Mouse (Mus musculus): ENCODE measurements around the gene Troap. TPM values are rescaled to one million over a fixed set of nuclear protein-coding genes. Genes with fewer than 3 reads are reported as not detected.

Gene Troap
- polyA plus RNA-seq, 2 experiments: 22.1 to 41.5 TPM

DNA sequence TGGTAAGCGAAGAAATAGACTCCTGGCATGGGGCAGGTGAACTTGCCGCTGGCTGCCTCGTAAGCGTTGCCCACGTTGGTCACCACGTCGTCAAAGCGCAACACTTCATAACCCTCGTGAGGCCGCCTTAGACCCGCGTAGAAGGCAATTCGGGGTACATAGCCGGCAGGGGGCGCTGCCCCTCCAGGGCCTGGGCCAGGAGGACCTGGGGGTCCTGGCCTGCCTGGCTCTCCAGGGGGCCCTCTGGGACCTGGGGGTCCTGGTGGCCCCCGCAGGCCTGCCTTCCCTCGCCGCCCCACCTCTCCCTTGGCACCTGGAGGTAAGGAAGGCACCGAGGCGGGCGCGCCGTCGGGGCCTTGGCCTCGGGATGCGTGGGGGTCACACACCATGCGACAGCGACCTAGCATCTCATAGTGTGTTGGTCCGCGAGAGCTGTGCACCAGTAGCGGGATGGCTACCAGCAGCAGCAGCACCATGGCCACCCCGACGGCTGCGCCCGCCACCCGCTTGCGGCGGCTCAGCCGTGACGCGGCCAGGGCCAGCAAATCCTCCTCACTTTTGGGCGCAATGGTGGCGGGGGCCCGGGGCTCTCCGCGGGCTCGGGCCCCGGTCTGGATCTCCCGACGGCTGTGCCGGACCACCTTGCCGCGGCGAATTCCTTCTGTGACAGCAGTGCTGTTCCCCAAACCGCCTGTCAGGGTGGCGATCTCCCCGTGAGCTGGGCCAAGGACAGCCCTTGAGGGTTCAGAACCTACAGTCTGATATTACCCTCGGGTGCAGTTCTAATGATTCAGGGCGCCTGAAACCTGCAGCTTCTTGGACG, 13.1 kb downstream of the Troap start, which contains the start of gene C1ql4:
TSS of gene C1ql4 (minus strand) at position 565 of the 823 bp plus-strand sequence.
- H3K9ac ChIP-seq (ENCODE audit: low read depth, low read length, severe bottlenecking): peak within 1 kb of the TSS; percentile 21; the same call in 1 of the 2 replicates
- H3K27ac ChIP-seq (replicated peaks; ENCODE audit: low read depth, low read length): no peak within 1 kb of the TSS
- ATAC-seq (ENCODE audit: low FRiP score, low read depth) (no peak), DNase-seq (ENCODE audit: low spot score) (no peak)
- peaks cover 9% of the 10 kb centered on the region for H3K36me3 ChIP-seq (ENCODE audit: control insufficient read depth, insufficient read depth, low read length)
- H3K27me3 ChIP-seq (ENCODE audit: control insufficient read depth, insufficient read depth, low read length): peaks cover 86% of the 10 kb centered on the region
- peak within 1 kb of the TSS; percentile 29 for H3K4me3 ChIP-seq (replicated peaks; ENCODE audit: low read length)
- no peak for TF ChIP-seq POLR2A (IDR thresholded peaks at IDR 0.05; ENCODE audit: borderline replicate concordance, extremely low read depth, insufficient read depth, insufficient read length)
- peaks cover 3% of the 10 kb centered on the region; the same call in 1 of the 2 replicates for H3K4me1 ChIP-seq (ENCODE audit: control insufficient read depth, insufficient read depth, low read length)
- H3K9me3 ChIP-seq (ENCODE audit: control insufficient read depth, low read length): no peaks in the 10 kb centered on the region
- peak within 1 kb of the TSS; percentile 46 for H3K4me2 ChIP-seq (replicated peaks; ENCODE audit: low read depth, low read length, severe bottlenecking)
- WGBS: 8% methylated on average over 50 of the region's 60 CpGs

DNA sequence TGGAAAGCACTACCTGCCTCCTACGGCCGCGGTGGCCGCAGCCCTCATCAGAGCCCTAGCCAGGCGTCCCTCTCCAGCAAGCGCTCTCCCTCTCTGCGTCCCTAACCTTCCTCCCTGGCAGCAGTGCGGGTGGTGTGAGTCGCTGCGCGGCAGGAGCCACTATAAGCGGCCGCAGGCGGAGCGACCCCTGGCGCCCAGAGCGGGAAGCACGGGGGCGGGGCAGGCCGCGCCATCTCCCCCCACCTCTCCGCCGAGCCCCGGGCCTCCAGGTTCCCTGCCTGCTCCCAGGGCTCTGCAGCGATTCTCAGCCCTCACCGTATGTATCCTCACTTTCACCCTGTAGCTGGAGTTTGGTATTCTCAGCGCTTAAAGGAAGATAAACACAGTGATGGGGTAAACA, 13.9 kb downstream of the Troap start:
- ATAC-seq (ENCODE audit: low FRiP score, low read depth) (peak; percentile 79), DNase-seq (ENCODE audit: low spot score) (peak; percentile 67)
- no peak for TF ChIP-seq POLR2A (IDR thresholded peaks at IDR 0.05; ENCODE audit: borderline replicate concordance, extremely low read depth, insufficient read depth, insufficient read length)
- no peaks in the 10 kb centered on the region for H3K9me3 ChIP-seq (ENCODE audit: control insufficient read depth, low read length)
- H3K27me3 ChIP-seq (ENCODE audit: control insufficient read depth, insufficient read depth, low read length): peaks cover 94% of the 10 kb centered on the region
- no peak overlapping the region for H3K27ac ChIP-seq (replicated peaks; ENCODE audit: low read depth, low read length)
- peak overlapping the region; percentile 21; the same call in 1 of the 2 replicates for H3K9ac ChIP-seq (ENCODE audit: low read depth, low read length, severe bottlenecking)
- H3K4me1 ChIP-seq (ENCODE audit: control insufficient read depth, insufficient read depth, low read length): peaks cover 3% of the 10 kb centered on the region; the same call in 1 of the 2 replicates
- WGBS: under 1% methylated on average over 14 of the region's 27 CpGs
- peak overlapping the region; percentile 29 for H3K4me3 ChIP-seq (replicated peaks; ENCODE audit: low read length)
- peak overlapping the region; percentile 46 for H3K4me2 ChIP-seq (replicated peaks; ENCODE audit: low read depth, low read length, severe bottlenecking)
- peaks cover under 1% of the 10 kb centered on the region; the same call in 1 of the 2 replicates for H3K36me3 ChIP-seq (ENCODE audit: control insufficient read depth, insufficient read depth, low read length)

- 13% methylated on average over 14 of the region's 14 CpGs for WGBS
- no peak for DNase-seq (ENCODE audit: low spot score)
- Histone ChIP-seq H3K27me3 (ENCODE audit: control insufficient read depth, insufficient read depth, low read length) (peaks cover 97% of the 10 kb centered on the region), H3K36me3 (ENCODE audit: control insufficient read depth, insufficient read depth, low read length) (no peaks in the 10 kb centered on the region), H3K9me3 (ENCODE audit: control insufficient read depth, low read length) (no peaks in the 10 kb centered on the region), H3K4me2 (replicated peaks; ENCODE audit: low read depth, low read length, severe bottlenecking) (no peak overlapping the region), H3K4me3 (replicated peaks; ENCODE audit: low read length) (no peak overlapping the region), H3K4me1 (ENCODE audit: control insufficient read depth, insufficient read depth, low read length) (peaks cover 10% of the 10 kb centered on the region; the same call in 1 of the 2 replicates), H3K27ac (replicated peaks; ENCODE audit: low read depth, low read length) (no peak overlapping the region), H3K9ac (ENCODE audit: low read depth, low read length, severe bottlenecking) (no peak overlapping the region)
- no peak for ATAC-seq (ENCODE audit: low FRiP score, low read depth)
- no peak for TF ChIP-seq POLR2A (IDR thresholded peaks at IDR 0.05; ENCODE audit: borderline replicate concordance, extremely low read depth, insufficient read depth, insufficient read length)
Measured at GRCm38 (mm10) chr15:99089069-99089468, 14.7 kb downstream of the Troap start.

DNA sequence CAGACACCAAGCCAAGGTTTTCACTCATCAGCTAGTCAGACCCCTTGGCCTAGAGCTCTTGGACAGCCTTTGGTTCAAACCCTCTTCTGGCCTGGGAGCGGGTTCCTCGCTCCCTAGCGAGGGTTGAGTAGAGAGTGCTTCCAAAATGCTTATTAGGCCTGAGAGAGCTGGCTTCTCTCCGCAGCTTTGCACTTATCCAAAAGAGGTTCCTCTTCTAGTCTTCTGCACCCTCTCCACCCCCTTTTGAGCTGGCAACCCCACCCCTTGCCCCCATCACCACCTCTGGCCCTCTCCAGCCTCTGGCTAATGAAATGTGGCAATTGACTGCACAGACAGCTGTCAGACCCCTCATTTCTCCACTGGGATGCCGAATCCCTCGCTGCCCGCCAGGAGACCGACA, 18.5 kb downstream of the Troap start, which contains the start of gene Dnajc22:
TSS of gene Dnajc22 (plus strand) at position 301 of the 400 bp plus-strand sequence.
- H3K9me3 ChIP-seq (ENCODE audit: control insufficient read depth, low read length): no peaks in the 10 kb centered on the region
- peaks cover 96% of the 10 kb centered on the region for H3K27me3 ChIP-seq (ENCODE audit: control insufficient read depth, insufficient read depth, low read length)
- no peak for TF ChIP-seq POLR2A (IDR thresholded peaks at IDR 0.05; ENCODE audit: borderline replicate concordance, extremely low read depth, insufficient read depth, insufficient read length)
- DNase-seq (ENCODE audit: low spot score): no peak
- H3K4me1 ChIP-seq (ENCODE audit: control insufficient read depth, insufficient read depth, low read length): peaks cover 32% of the 10 kb centered on the region
- H3K36me3 ChIP-seq (ENCODE audit: control insufficient read depth, insufficient read depth, low read length): no peaks in the 10 kb centered on the region
- peak within 1 kb of the TSS; percentile 66 for H3K4me2 ChIP-seq (replicated peaks; ENCODE audit: low read depth, low read length, severe bottlenecking)
- no peak within 1 kb of the TSS for H3K27ac ChIP-seq (replicated peaks; ENCODE audit: low read depth, low read length)
- no peak for ATAC-seq (ENCODE audit: low FRiP score, low read depth)
- H3K9ac ChIP-seq (ENCODE audit: low read depth, low read length, severe bottlenecking): 0 out of 2 replicates have a peak within 1 kb of the TSS, but pooled peaks have one; percentile 21
- WGBS: 19% methylated on average over 8 of the region's 8 CpGs
- peak within 1 kb of the TSS; percentile 35 for H3K4me3 ChIP-seq (replicated peaks; ENCODE audit: low read length)
